Mouse (Mus musculus): ENCODE measurements around the gene Myl6.

GRCm38 (mm10) chr10:128536266-128536940, 42.5 kb upstream of the Myl6 start:
- TF ChIP-seq CTCF (IDR thresholded peaks at IDR 0.05) (peak; percentile 91), EP300 (IDR thresholded peaks at IDR 0.05) (no peak)
